Mouse (Mus musculus): ENCODE measurements around the gene Gm37240. TPM values are rescaled to one million over a fixed set of nuclear protein-coding genes. Genes with fewer than 3 reads are reported as not detected.

The Gm37240 gene
- total RNA-seq, 1 experiment: 1.2 TPM

DNA sequence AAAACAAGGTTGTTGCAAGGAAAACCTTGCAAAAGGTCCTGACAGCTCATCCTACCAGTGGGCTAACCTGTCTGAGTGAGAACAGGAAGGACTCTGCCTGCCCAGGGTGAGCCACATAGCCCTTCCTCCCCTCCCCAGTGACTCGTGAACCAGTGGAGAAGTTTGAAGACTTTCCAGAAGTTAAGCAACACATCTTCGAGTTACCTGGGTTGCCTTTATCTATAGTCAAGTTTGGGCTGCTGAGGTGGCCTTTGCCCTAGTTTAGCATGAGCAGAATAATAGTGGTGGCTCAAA, 252.2 kb downstream of the Gm37240 start:
- TF ChIP-seq ZC3H11A (IDR thresholded peaks at IDR 0.05; ENCODE audit: borderline replicate concordance, low read depth, low read length) (no peak), HCFC1 (IDR thresholded peaks at IDR 0.05; ENCODE audit: borderline replicate concordance, insufficient read depth, low read length) (no peak), ZNF384 (IDR thresholded peaks at IDR 0.05; ENCODE audit: low read depth, low read length) (no peak), MAFK (IDR thresholded peaks at IDR 0.05; ENCODE audit: insufficient read depth, low read depth, low read length) (no peak), CHD2 (IDR thresholded peaks at IDR 0.05; ENCODE audit: low read depth, low read length) (no peak)
- H3K4me3 ChIP-seq (ENCODE audit: insufficient read depth in 1 of 2, low read depth in 1 of 2, low read length in 2 of 2, poor library complexity in 1 of 2, severe bottlenecking in 1 of 2): no peak overlapping the region
- in situ Hi-C loops (cut with MboI; ENCODE audit: low sequenced_read_pairs in 2 of 2, unreplicated experiment in 2 of 2): no loop called here
- no peak overlapping the region for H3K9ac ChIP-seq (ENCODE audit: insufficient read depth, low read depth, low read length, poor library complexity, severe bottlenecking)
- DNase-seq (ENCODE audit: low read depth, low spot score): no peak
- no peaks in the 10 kb centered on the region for H3K4me1 ChIP-seq (ENCODE audit: control insufficient read depth in 2 of 2, insufficient read depth in 2 of 2, low read length in 2 of 2, poor library complexity in 1 of 2)
- no peak overlapping the region for H3K27ac ChIP-seq (ENCODE audit: insufficient read depth, low read depth, low read length, poor library complexity, severe bottlenecking)
- no peaks in the 10 kb centered on the region; the same call in 1 of the 2 replicates for H3K36me3 ChIP-seq (ENCODE audit: control insufficient read depth, insufficient read depth, low read length, poor library complexity, severe bottlenecking)
- no peaks in the 10 kb centered on the region for H3K9me3 ChIP-seq (ENCODE audit: control insufficient read depth, insufficient read depth, low read depth, low read length)

DNA sequence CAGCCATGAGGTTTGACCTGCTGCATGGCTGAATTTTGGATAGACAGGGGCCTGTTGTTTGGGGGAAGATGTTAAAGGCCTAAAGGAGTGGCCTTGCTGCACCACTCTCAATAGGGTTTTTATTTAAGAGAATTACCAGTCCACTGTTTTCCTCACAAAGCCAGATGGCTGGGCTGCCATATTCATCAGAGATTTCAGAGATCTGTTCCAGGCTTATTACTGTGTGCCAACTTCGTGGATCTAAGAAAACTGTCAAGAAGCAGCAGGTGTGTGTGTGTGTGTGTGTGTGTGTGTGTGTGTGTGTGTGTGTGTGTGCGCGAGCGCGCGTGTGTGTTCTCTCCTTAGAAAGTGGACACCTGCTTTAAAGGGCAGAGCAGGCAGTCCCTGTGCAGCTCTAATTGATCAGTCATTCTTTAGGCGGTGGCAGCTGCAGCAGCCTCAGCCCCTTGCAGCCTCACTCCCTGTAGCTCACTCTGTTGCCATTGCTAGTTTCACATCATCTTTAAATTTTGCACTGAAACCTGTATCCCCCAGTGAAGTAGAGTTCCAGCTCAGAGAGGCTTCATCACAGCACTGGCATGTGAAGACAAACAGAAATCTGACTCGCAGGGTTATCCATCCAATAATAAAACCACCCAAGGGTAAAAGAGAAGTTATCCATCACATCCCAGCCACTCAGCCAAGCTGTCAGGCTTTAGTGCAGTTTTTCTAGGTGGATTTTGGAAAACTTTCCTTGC, 252.8 kb downstream of the Gm37240 start:
- H3K36me3 ChIP-seq (ENCODE audit: control insufficient read depth, insufficient read depth, low read length, poor library complexity, severe bottlenecking): no peaks in the 10 kb centered on the region; the same call in 1 of the 2 replicates
- no peak overlapping the region for H3K27ac ChIP-seq (ENCODE audit: insufficient read depth, low read depth, low read length, poor library complexity, severe bottlenecking)
- in situ Hi-C loops (cut with MboI; ENCODE audit: low sequenced_read_pairs in 2 of 2, unreplicated experiment in 2 of 2): no loop called here
- no peaks in the 10 kb centered on the region for H3K4me1 ChIP-seq (ENCODE audit: control insufficient read depth in 2 of 2, insufficient read depth in 2 of 2, low read length in 2 of 2, poor library complexity in 1 of 2)
- no peak for DNase-seq (ENCODE audit: low read depth, low spot score)
- TF ChIP-seq HCFC1 (IDR thresholded peaks at IDR 0.05; ENCODE audit: borderline replicate concordance, insufficient read depth, low read length) (no peak), ZC3H11A (IDR thresholded peaks at IDR 0.05; ENCODE audit: borderline replicate concordance, low read depth, low read length) (no peak), ZNF384 (IDR thresholded peaks at IDR 0.05; ENCODE audit: low read depth, low read length) (no peak), MAFK (IDR thresholded peaks at IDR 0.05; ENCODE audit: insufficient read depth, low read depth, low read length) (no peak), CHD2 (IDR thresholded peaks at IDR 0.05; ENCODE audit: low read depth, low read length) (no peak)
- no peaks in the 10 kb centered on the region for H3K9me3 ChIP-seq (ENCODE audit: control insufficient read depth, insufficient read depth, low read depth, low read length)
- H3K4me3 ChIP-seq (ENCODE audit: insufficient read depth in 1 of 2, low read depth in 1 of 2, low read length in 2 of 2, poor library complexity in 1 of 2, severe bottlenecking in 1 of 2): no peak overlapping the region
- H3K9ac ChIP-seq (ENCODE audit: insufficient read depth, low read depth, low read length, poor library complexity, severe bottlenecking): no peak overlapping the region

- H3K9me3 ChIP-seq (ENCODE audit: control insufficient read depth, insufficient read depth, low read depth, low read length): no peaks in the 10 kb centered on the region
- H3K4me3 ChIP-seq (ENCODE audit: insufficient read depth in 1 of 2, low read depth in 1 of 2, low read length in 2 of 2, poor library complexity in 1 of 2, severe bottlenecking in 1 of 2): no peak overlapping the region
- no peak overlapping the region for H3K9ac ChIP-seq (ENCODE audit: insufficient read depth, low read depth, low read length, poor library complexity, severe bottlenecking)
- TF ChIP-seq ZNF384 (IDR thresholded peaks at IDR 0.05; ENCODE audit: low read depth, low read length) (no peak), HCFC1 (IDR thresholded peaks at IDR 0.05; ENCODE audit: borderline replicate concordance, insufficient read depth, low read length) (no peak), ZC3H11A (IDR thresholded peaks at IDR 0.05; ENCODE audit: borderline replicate concordance, low read depth, low read length) (no peak), MAFK (IDR thresholded peaks at IDR 0.05; ENCODE audit: insufficient read depth, low read depth, low read length) (no peak), CHD2 (IDR thresholded peaks at IDR 0.05; ENCODE audit: low read depth, low read length) (no peak)
- in situ Hi-C loops (cut with MboI; ENCODE audit: low sequenced_read_pairs in 2 of 2, unreplicated experiment in 2 of 2): no loop called here
- no peak for DNase-seq (ENCODE audit: low read depth, low spot score)
- H3K27ac ChIP-seq (ENCODE audit: insufficient read depth, low read depth, low read length, poor library complexity, severe bottlenecking): no peak overlapping the region
- no peaks in the 10 kb centered on the region for H3K4me1 ChIP-seq (ENCODE audit: control insufficient read depth in 2 of 2, insufficient read depth in 2 of 2, low read length in 2 of 2, poor library complexity in 1 of 2)
- H3K36me3 ChIP-seq (ENCODE audit: control insufficient read depth, insufficient read depth, low read length, poor library complexity, severe bottlenecking): no peaks in the 10 kb centered on the region; the same call in 1 of the 2 replicates
These were observed 253.6 kb downstream of the Gm37240 start for GRCm38 (mm10) chr3:85633733-85634132.

DNA sequence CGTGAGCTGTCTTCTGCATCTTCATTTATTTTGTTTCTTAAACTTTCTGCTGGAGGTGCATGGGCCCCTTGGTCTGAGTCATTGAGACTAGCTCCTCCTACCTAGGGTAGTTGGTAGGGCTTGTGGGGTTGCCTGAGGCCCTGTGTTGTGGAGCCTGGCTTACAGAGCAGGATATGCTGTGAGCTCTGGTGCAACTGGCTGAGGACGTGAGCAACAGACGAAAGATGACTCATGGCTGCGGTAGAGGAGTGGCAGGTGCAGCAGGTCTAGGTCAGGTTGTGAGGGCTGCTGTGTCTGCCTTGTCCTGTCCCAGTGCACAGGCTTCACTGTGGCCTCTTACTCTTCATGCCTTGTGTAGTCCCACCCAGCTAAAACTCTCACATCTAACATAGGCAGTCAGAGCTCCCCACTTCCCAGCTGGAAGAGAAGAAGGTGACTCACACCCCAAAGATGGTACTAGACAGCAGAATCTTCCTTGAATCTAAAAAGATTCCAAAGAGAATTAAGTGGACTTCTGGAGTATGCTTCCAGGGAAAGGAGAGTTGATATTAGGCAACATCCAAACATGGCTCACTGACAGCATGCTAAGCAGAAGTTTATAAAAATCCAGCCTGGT, 257.3 kb downstream of the Gm37240 start:
- no peak for DNase-seq (ENCODE audit: low read depth, low spot score)
- no peaks in the 10 kb centered on the region for H3K36me3 ChIP-seq (ENCODE audit: control insufficient read depth, insufficient read depth, low read length, poor library complexity, severe bottlenecking)
- no peak overlapping the region for H3K27ac ChIP-seq (ENCODE audit: insufficient read depth, low read depth, low read length, poor library complexity, severe bottlenecking)
- in situ Hi-C loops (cut with MboI; ENCODE audit: low sequenced_read_pairs in 2 of 2, unreplicated experiment in 2 of 2): no loop called here
- no peak overlapping the region for H3K9ac ChIP-seq (ENCODE audit: insufficient read depth, low read depth, low read length, poor library complexity, severe bottlenecking)
- H3K9me3 ChIP-seq (ENCODE audit: control insufficient read depth, insufficient read depth, low read depth, low read length): no peaks in the 10 kb centered on the region
- no peak overlapping the region for H3K4me3 ChIP-seq (ENCODE audit: insufficient read depth in 1 of 2, low read depth in 1 of 2, low read length in 2 of 2, poor library complexity in 1 of 2, severe bottlenecking in 1 of 2)
- no peaks in the 10 kb centered on the region for H3K4me1 ChIP-seq (ENCODE audit: control insufficient read depth in 2 of 2, insufficient read depth in 2 of 2, low read length in 2 of 2, poor library complexity in 1 of 2)
- no peak for TF ChIP-seq ZC3H11A (IDR thresholded peaks at IDR 0.05; ENCODE audit: borderline replicate concordance, low read depth, low read length)
- no peak for TF ChIP-seq CHD2 (IDR thresholded peaks at IDR 0.05; ENCODE audit: low read depth, low read length)
- TF ChIP-seq HCFC1 (IDR thresholded peaks at IDR 0.05; ENCODE audit: borderline replicate concordance, insufficient read depth, low read length): no peak
- no peak for TF ChIP-seq MAFK (IDR thresholded peaks at IDR 0.05; ENCODE audit: insufficient read depth, low read depth, low read length)
- TF ChIP-seq ZNF384 (IDR thresholded peaks at IDR 0.05; ENCODE audit: low read depth, low read length): no peak

Data from ES-E14 (cell line).